Mouse (Mus musculus): Measurements from ENCODE around the gene Mpped2. TPM values are rescaled to one million over a fixed set of nuclear protein-coding genes. Genes with fewer than 3 reads are reported as not detected.

Mpped2 gene
- total and polyA plus RNA-seq, 3 experiments: 0.04 to 0.10 TPM; not detected in 1

DNA sequence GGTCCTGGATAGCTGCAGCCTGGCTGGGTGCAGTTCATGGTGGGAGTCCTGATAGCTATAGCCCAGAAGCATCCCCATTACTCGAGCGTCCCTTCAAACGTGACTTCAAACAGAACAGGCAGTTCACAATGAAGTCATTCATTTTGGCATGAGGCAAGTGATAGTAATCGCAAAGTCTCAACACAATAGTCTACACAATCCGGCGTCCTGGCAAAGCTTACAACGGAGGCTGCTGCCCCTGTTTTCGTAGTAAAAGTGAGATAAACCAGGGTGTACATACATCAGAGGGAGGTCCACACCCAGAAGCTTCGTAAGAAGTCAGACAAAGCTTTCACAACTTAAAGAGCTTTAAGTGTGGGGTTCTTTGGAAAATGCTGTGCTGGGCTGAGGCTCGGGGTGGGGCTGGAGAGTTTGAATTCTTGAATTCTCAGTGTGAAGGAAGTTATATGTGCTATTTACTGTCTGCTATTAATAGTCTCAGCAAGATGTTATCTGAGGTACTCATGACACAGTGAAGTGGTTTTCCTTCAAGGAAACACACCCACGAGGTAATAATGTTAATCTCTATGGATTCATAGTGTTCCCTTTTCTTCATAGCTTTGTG is 170.1 kb downstream of the Mpped2 start:
- no peak for DNase-seq (ENCODE audit: low read depth, low spot score)
- Histone ChIP-seq H3K9ac (ENCODE audit: control insufficient read depth, low read depth, low read length, poor library complexity, severe bottlenecking) (no peak overlapping the region), H3K27me3 (ENCODE audit: control insufficient read depth in 1 of 2, insufficient read depth in 2 of 2, low read length in 2 of 2) (no peaks in the 10 kb centered on the region), H3K9me3 (replicated peaks; ENCODE audit: insufficient read depth, low read length) (no peaks in the 10 kb centered on the region), H3K4me3 (ENCODE audit: control insufficient read depth in 1 of 2, insufficient read depth in 1 of 2, low read depth in 2 of 2, low read length in 2 of 2) (no peak overlapping the region), H3K79me2 (ENCODE audit: control insufficient read depth, insufficient read depth, low read length, poor library complexity) (no peaks in the 10 kb centered on the region), H3K36me3 (ENCODE audit: control insufficient read depth in 1 of 2, insufficient read depth in 2 of 2, low read length in 2 of 2) (no peaks in the 10 kb centered on the region), H3K27ac (ENCODE audit: control insufficient read depth, low read depth, low read length) (no peak overlapping the region), H3K4me1 (ENCODE audit: control insufficient read depth in 1 of 2, insufficient read depth in 2 of 2, low read length in 2 of 2) (no peaks in the 10 kb centered on the region)
- TF ChIP-seq EP300 (IDR thresholded peaks at IDR 0.05; ENCODE audit: low read depth in 1 of 2, low read length in 2 of 2) (no peak), MAZ (IDR thresholded peaks at IDR 0.05; ENCODE audit: low read depth, low read length) (no peak)

DNA sequence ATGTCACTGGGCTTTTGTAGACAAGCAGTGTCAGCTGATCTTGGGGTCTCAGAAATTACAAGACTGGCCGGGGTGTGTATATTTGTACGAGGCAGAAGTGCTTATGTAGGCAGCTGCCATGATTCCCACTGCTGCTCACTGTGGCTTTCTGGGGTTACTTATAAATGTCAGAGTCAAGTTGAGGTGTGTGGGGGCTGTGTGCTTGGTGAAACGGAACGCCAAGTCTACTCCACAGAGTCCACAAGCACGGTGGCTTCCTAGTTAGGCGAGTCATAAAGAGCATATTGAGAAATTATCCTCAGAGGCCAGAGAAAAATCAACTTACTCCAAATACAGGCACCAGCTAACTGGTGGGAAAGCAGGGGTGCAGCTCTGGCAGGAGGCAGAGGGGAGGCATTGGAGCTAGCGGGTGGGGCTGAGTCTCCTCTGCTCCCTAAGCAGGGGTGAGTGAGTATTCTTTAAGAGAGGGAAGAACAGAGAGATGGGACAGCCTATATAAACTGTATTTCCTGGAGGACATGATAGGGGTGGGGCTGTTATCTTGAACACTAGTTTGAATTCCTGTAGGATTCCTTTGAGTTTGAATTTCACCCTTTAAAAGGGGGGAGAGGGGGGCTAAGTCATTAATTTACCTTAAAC is 172.2 kb downstream of the Mpped2 start:
- Histone ChIP-seq H3K4me3 (ENCODE audit: control insufficient read depth in 1 of 2, insufficient read depth in 1 of 2, low read depth in 2 of 2, low read length in 2 of 2) (no peak overlapping the region), H3K9ac (ENCODE audit: control insufficient read depth, low read depth, low read length, poor library complexity, severe bottlenecking) (no peak overlapping the region), H3K36me3 (ENCODE audit: control insufficient read depth in 1 of 2, insufficient read depth in 2 of 2, low read length in 2 of 2) (no peaks in the 10 kb centered on the region), H3K27ac (ENCODE audit: control insufficient read depth, low read depth, low read length) (no peak overlapping the region), H3K9me3 (replicated peaks; ENCODE audit: insufficient read depth, low read length) (no peaks in the 10 kb centered on the region), H3K79me2 (ENCODE audit: control insufficient read depth, insufficient read depth, low read length, poor library complexity) (no peaks in the 10 kb centered on the region), H3K4me1 (ENCODE audit: control insufficient read depth in 1 of 2, insufficient read depth in 2 of 2, low read length in 2 of 2) (no peaks in the 10 kb centered on the region), H3K27me3 (ENCODE audit: control insufficient read depth in 1 of 2, insufficient read depth in 2 of 2, low read length in 2 of 2) (no peaks in the 10 kb centered on the region)
- DNase-seq (ENCODE audit: low read depth, low spot score): no peak
- no peak for TF ChIP-seq UBTF (IDR thresholded peaks at IDR 0.05; ENCODE audit: borderline replicate concordance, insufficient read depth, low read depth, low read length)
- TF ChIP-seq TCF12 (IDR thresholded peaks at IDR 0.05; ENCODE audit: low read depth, low read length): no peak
- no peak for TF ChIP-seq USF1 (IDR thresholded peaks at IDR 0.05; ENCODE audit: low read depth, low read length)
- TF ChIP-seq NELFE (IDR thresholded peaks at IDR 0.05; ENCODE audit: low read depth, low read length): no peak
- TF ChIP-seq POLR2AphosphoS2 (IDR thresholded peaks at IDR 0.05; ENCODE audit: low read length): no peak
- no peak for TF ChIP-seq JUND (IDR thresholded peaks at IDR 0.05; ENCODE audit: low read depth, low read length)
- no peak for TF ChIP-seq SMC3 (IDR thresholded peaks at IDR 0.05; ENCODE audit: low read depth, low read length)
- TF ChIP-seq ZC3H11A (IDR thresholded peaks at IDR 0.05; ENCODE audit: low read depth, low read length): no peak
- no peak for TF ChIP-seq MYB (IDR thresholded peaks at IDR 0.05; ENCODE audit: low read depth, low read length)
- TF ChIP-seq KAT2A (conservative IDR thresholded peaks at IDR 0.05; ENCODE audit: low read depth, low read length): no peak
- no peak for TF ChIP-seq ELF1 (IDR thresholded peaks at IDR 0.05; ENCODE audit: low read depth, low read length)
- TF ChIP-seq E2F4 (IDR thresholded peaks at IDR 0.05; ENCODE audit: borderline replicate concordance, low read depth, low read length): no peak
- no peak for TF ChIP-seq TAL1 (IDR thresholded peaks at IDR 0.05; ENCODE audit: low read length)
- TF ChIP-seq NRF1 (IDR thresholded peaks at IDR 0.05; ENCODE audit: insufficient read depth, low read depth, low read length, poor library complexity, severe bottlenecking): no peak
- no peak for TF ChIP-seq RCOR1 (IDR thresholded peaks at IDR 0.05; ENCODE audit: low read depth, low read length)
- no peak for TF ChIP-seq MAX (IDR thresholded peaks at IDR 0.05; ENCODE audit: low read length)
- no peak for TF ChIP-seq POLR2A (IDR thresholded peaks at IDR 0.05; ENCODE audit: control insufficient read depth in 1 of 2, insufficient read depth in 1 of 2, low read depth in 1 of 2, low read length in 2 of 2, poor library complexity in 1 of 2)
- no peak for TF ChIP-seq GATA1 (IDR thresholded peaks at IDR 0.05; ENCODE audit: low read depth, low read length)
